Mouse (Mus musculus) Muller cell, postnatal 12 days (primary cell): Measurements from ENCODE around the gene Osbpl2.
"Not testable (repeated sequence)": the region's sequence is repeated elsewhere in the genome, so short reads cannot be mapped to it uniquely, and the experiment has no call there.

Experiments used
- DNase-seq: peaks from one replicate; pipeline ENCODE4 v3.0.0-alpha.2; 2015; ENCODE audit errors: inconsistent ontology term

Gene Osbpl2

GRCm38 (mm10) chr2:180148551-180148950, 29.4 kb downstream of the Osbpl2 start:
- no peak for DNase-seq

GRCm38 (mm10) chr2:180154796-180155195, 35.7 kb downstream of the Osbpl2 start:
- DNase-seq: no peak

- no peak for DNase-seq
Measured at GRCm38 (mm10) chr2:180158627-180159026, 39.5 kb downstream of the Osbpl2 start.

GRCm38 (mm10) chr2:180165855-180166254, 46.7 kb downstream of the Osbpl2 start:
- no peak for DNase-seq

- DNase-seq: no peak
Measured at GRCm38 (mm10) chr2:180166869-180167268, 47.8 kb downstream of the Osbpl2 start.

GRCm38 (mm10) chr2:180170151-180170805, 51.2 kb downstream of the Osbpl2 start:
- DNase-seq: peak; percentile 15

GRCm38 (mm10) chr2:180170806-180171521, 51.9 kb downstream of the Osbpl2 start, which contains the start of gene Adrm1:
Adrm1 (plus strand) TSS chr2:180171485.
- peak; percentile 99 for DNase-seq

GRCm38 (mm10) chr2:180171522-180172070, 52.5 kb downstream of the Osbpl2 start:
- DNase-seq: no peak

GRCm38 (mm10) chr2:180172152-180172551, 53.0 kb downstream of the Osbpl2 start:
- no peak for DNase-seq

GRCm38 (mm10) chr2:180173163-180173562, 54.1 kb downstream of the Osbpl2 start:
- DNase-seq: no peak

GRCm38 (mm10) chr2:180173711-180174110, 54.6 kb downstream of the Osbpl2 start:
- not testable (repeated sequence) for DNase-seq

GRCm38 (mm10) chr2:180174121-180174520, 55.0 kb downstream of the Osbpl2 start:
- DNase-seq: no peak

- DNase-seq: no peak
Measured at GRCm38 (mm10) chr2:180175725-180176124, 56.6 kb downstream of the Osbpl2 start.

- no peak for DNase-seq
Measured at GRCm38 (mm10) chr2:180181542-180181941, 62.4 kb downstream of the Osbpl2 start.

- no peak for DNase-seq
Measured at GRCm38 (mm10) chr2:180184011-180184751, 65.1 kb downstream of the Osbpl2 start.

GRCm38 (mm10) chr2:180184752-180185109, 65.6 kb downstream of the Osbpl2 start:
- no peak for DNase-seq

- no peak for DNase-seq
Measured at GRCm38 (mm10) chr2:180185686-180186085, 66.6 kb downstream of the Osbpl2 start.

- DNase-seq: no peak
Measured at GRCm38 (mm10) chr2:180187362-180187761, 68.3 kb downstream of the Osbpl2 start.

GRCm38 (mm10) chr2:180196610-180197322, 77.7 kb downstream of the Osbpl2 start:
- no peak for DNase-seq

- no peak for DNase-seq
Measured at GRCm38 (mm10) chr2:180197323-180198037, 78.4 kb downstream of the Osbpl2 start.

- no peak for DNase-seq
Measured at GRCm38 (mm10) chr2:180198782-180199181, 79.7 kb downstream of the Osbpl2 start.
